Mouse (Mus musculus) cerebellum, postnatal 4 days (tissue): ENCODE results near the gene Hdhd3.
"Not testable (repeated sequence)": the region's sequence is repeated elsewhere in the genome, so short reads cannot be mapped to it uniquely, and the experiment has no call there.

Source experiments
- DNase-seq, 2 experiments: peaks; one replicate each; pipeline ENCODE4 v3.0.0; 2022; ENCODE audit warnings: low spot score in 2 of 2, mixed read lengths in 1 of 2

The Hdhd3 gene

GRCm38 (mm10) chr4:62513998-62514506 lies 10.8 kb upstream of the Hdhd3 start:
- no peak for DNase-seq

- DNase-seq = no peak
Observed at GRCm38 (mm10) chr4:62509946-62510345, 6.7 kb upstream of the Hdhd3 start.

- DNase-seq = no peak
Observed at GRCm38 (mm10) chr4:62508839-62509238, 5.6 kb upstream of the Hdhd3 start.

- no peak for DNase-seq
Observed at GRCm38 (mm10) chr4:62506798-62507197, 3.5 kb upstream of the Hdhd3 start.

GRCm38 (mm10) chr4:62505991-62506390 lies 2.7 kb upstream of the Hdhd3 start:
- no peak for DNase-seq

GRCm38 (mm10) chr4:62502969-62503368 lies 298 bp downstream of the Hdhd3 start:
- no peak for DNase-seq

- DNase-seq = peak; percentile 79 to 83
Observed at GRCm38 (mm10) chr4:62501964-62502732, 1.1 kb downstream of the Hdhd3 start.

GRCm38 (mm10) chr4:62501534-62501933 lies 1.7 kb downstream of the Hdhd3 start:
- no peak for DNase-seq

- DNase-seq = no peak
Observed at GRCm38 (mm10) chr4:62500799-62501198, 2.5 kb downstream of the Hdhd3 start.

- DNase-seq = no peak
Observed at GRCm38 (mm10) chr4:62496815-62497214, 6.5 kb downstream of the Hdhd3 start.

GRCm38 (mm10) chr4:62495946-62496345 lies 7.3 kb downstream of the Hdhd3 start:
- DNase-seq = no peak

- DNase-seq = no peak
Observed at GRCm38 (mm10) chr4:62494230-62494629, 9.0 kb downstream of the Hdhd3 start.

GRCm38 (mm10) chr4:62492682-62493081 lies 10.6 kb downstream of the Hdhd3 start:
- no peak for DNase-seq

- DNase-seq = no peak
Observed at GRCm38 (mm10) chr4:62487914-62488313, 15.4 kb downstream of the Hdhd3 start.

- no peak for DNase-seq
Observed at GRCm38 (mm10) chr4:62487172-62487571, 16.1 kb downstream of the Hdhd3 start.

- no peak for DNase-seq
Observed at GRCm38 (mm10) chr4:62486162-62486696, 17.0 kb downstream of the Hdhd3 start.

GRCm38 (mm10) chr4:62485450-62486161 lies 17.7 kb downstream of the Hdhd3 start:
- no peak for DNase-seq

- DNase-seq = no peak
Observed at GRCm38 (mm10) chr4:62484928-62485327, 18.3 kb downstream of the Hdhd3 start.

- DNase-seq = no peak
Observed at GRCm38 (mm10) chr4:62480709-62481605, 22.3 kb downstream of the Hdhd3 start.

- no peak for DNase-seq
Observed at GRCm38 (mm10) chr4:62479937-62480708, 23.1 kb downstream of the Hdhd3 start, which contains the start of gene Bspry. Gene Bspry (plus strand): TSS chr4:62480053.

- DNase-seq = not testable (repeated sequence)
Observed at GRCm38 (mm10) chr4:62479593-62479936, 23.7 kb downstream of the Hdhd3 start.
